Mouse (Mus musculus): ENCODE data around the gene Tbx6. TPM values are rescaled to one million over a fixed set of nuclear protein-coding genes. Genes with fewer than 3 reads are reported as not detected.
A peak's percentile ranks its signal among the peaks of the same experiment; 100 is the strongest.

Tbx6 gene
- total and polyA plus RNA-seq, 2 experiments from 2014 or later = 0.16 to 0.21 TPM

GRCm38 (mm10) chr7:126761529-126762067 lies 19.7 kb upstream of the Tbx6 start:
- no peak for DNase-seq (ENCODE audit: low spot score)
- Histone ChIP-seq H3K27me3 (ENCODE audit: insufficient read depth, low read length) (no peaks in the 10 kb centered on the region), H3K4me3 (ENCODE audit: low read depth, low read length) (no peak overlapping the region), H3K27ac (ENCODE audit: low read depth, low read length) (no peak overlapping the region), H3K9me3 (ENCODE audit: low read length) (no peaks in the 10 kb centered on the region), H3K4me1 (ENCODE audit: insufficient read depth, low read length) (peaks cover 5% of the 10 kb centered on the region; the same call in 1 of the 2 replicates), H3K4me2 (ENCODE audit: low read depth, low read length, poor library complexity, severe bottlenecking) (0 out of 2 replicates have a peak overlapping the region, but pooled peaks have one; percentile 91), H3K9ac (replicated peaks; ENCODE audit: low read length, poor library complexity, severe bottlenecking) (no peak overlapping the region), H3K36me3 (ENCODE audit: insufficient read depth, low read length) (peaks cover 26% of the 10 kb centered on the region)
- no peak for TF ChIP-seq CTCF (IDR thresholded peaks at IDR 0.05)
- WGBS = 73% methylated on average over 6 of the region's 6 CpGs
- no peak for ATAC-seq (ENCODE audit: low FRiP score)

GRCm38 (mm10) chr7:126762471-126763008 lies 18.7 kb upstream of the Tbx6 start:
- Histone ChIP-seq H3K36me3 (ENCODE audit: insufficient read depth, low read length) (peaks cover 33% of the 10 kb centered on the region), H3K27me3 (ENCODE audit: insufficient read depth, low read length) (no peaks in the 10 kb centered on the region), H3K27ac (ENCODE audit: low read depth, low read length) (no peak overlapping the region), H3K4me1 (ENCODE audit: insufficient read depth, low read length) (peaks cover 5% of the 10 kb centered on the region; the same call in 1 of the 2 replicates), H3K9ac (replicated peaks; ENCODE audit: low read length, poor library complexity, severe bottlenecking) (no peak overlapping the region; the same call in 1 of the 2 replicates), H3K4me3 (ENCODE audit: low read depth, low read length) (no peak overlapping the region), H3K9me3 (ENCODE audit: low read length) (no peaks in the 10 kb centered on the region), H3K4me2 (ENCODE audit: low read depth, low read length, poor library complexity, severe bottlenecking) (no peak overlapping the region)
- 77% methylated on average over 17 of the region's 17 CpGs for WGBS
- no peak for ATAC-seq (ENCODE audit: low FRiP score)
- DNase-seq (ENCODE audit: low spot score) = no peak
- TF ChIP-seq CTCF (IDR thresholded peaks at IDR 0.05) = no peak

GRCm38 (mm10) chr7:126765540-126765939 lies 15.7 kb upstream of the Tbx6 start:
- WGBS = 91% methylated on average over 9 of the region's 9 CpGs
- Histone ChIP-seq H3K27me3 (ENCODE audit: insufficient read depth, low read length) (no peaks in the 10 kb centered on the region), H3K4me1 (ENCODE audit: insufficient read depth, low read length) (peaks cover 5% of the 10 kb centered on the region; the same call in 1 of the 2 replicates), H3K27ac (ENCODE audit: low read depth, low read length) (no peak overlapping the region), H3K9me3 (ENCODE audit: low read length) (no peaks in the 10 kb centered on the region), H3K9ac (replicated peaks; ENCODE audit: low read length, poor library complexity, severe bottlenecking) (no peak overlapping the region), H3K4me3 (ENCODE audit: low read depth, low read length) (no peak overlapping the region), H3K36me3 (ENCODE audit: insufficient read depth, low read length) (peaks cover 50% of the 10 kb centered on the region), H3K4me2 (ENCODE audit: low read depth, low read length, poor library complexity, severe bottlenecking) (no peak overlapping the region)
- ATAC-seq (ENCODE audit: low FRiP score) (no peak), DNase-seq (ENCODE audit: low spot score) (no peak)
- no peak for TF ChIP-seq CTCF (IDR thresholded peaks at IDR 0.05)

- ATAC-seq (ENCODE audit: low FRiP score) = no peak
- TF ChIP-seq CTCF (IDR thresholded peaks at IDR 0.05) = no peak
These were observed 15.1 kb upstream of the Tbx6 start, which contains the start of gene Gdpd3 for GRCm38 (mm10) chr7:126766201-126766600. Gene Gdpd3, plus strand, starts transcription at chr7:126766334.

GRCm38 (mm10) chr7:126767001-126767400 lies 14.3 kb upstream of the Tbx6 start:
- no peak overlapping the region for H3K9ac ChIP-seq (replicated peaks; ENCODE audit: low read length, poor library complexity, severe bottlenecking)
- ATAC-seq (ENCODE audit: low FRiP score) (no peak), DNase-seq (ENCODE audit: low spot score) (no peak)
- TF ChIP-seq CTCF (IDR thresholded peaks at IDR 0.05) = no peak
- H3K4me3 ChIP-seq (ENCODE audit: low read depth, low read length) = no peak overlapping the region
- no peak overlapping the region for H3K4me2 ChIP-seq (ENCODE audit: low read depth, low read length, poor library complexity, severe bottlenecking)
- H3K27ac ChIP-seq (ENCODE audit: low read depth, low read length) = no peak overlapping the region
- WGBS = 99% methylated on average over 8 of the region's 8 CpGs
- H3K9me3 ChIP-seq (ENCODE audit: low read length) = no peaks in the 10 kb centered on the region
- H3K27me3 ChIP-seq (ENCODE audit: insufficient read depth, low read length) = no peaks in the 10 kb centered on the region
- H3K36me3 ChIP-seq (ENCODE audit: insufficient read depth, low read length) = peaks cover 55% of the 10 kb centered on the region
- H3K4me1 ChIP-seq (ENCODE audit: insufficient read depth, low read length) = no peaks in the 10 kb centered on the region

More at GRCm38 (mm10) chr7:126766201-126766600, 15.1 kb upstream of the Tbx6 start, which contains the start of gene Gdpd3:
- H3K4me3 ChIP-seq (ENCODE audit: low read depth, low read length) = no peak within 1 kb of the TSS
- H3K36me3 ChIP-seq (ENCODE audit: insufficient read depth, low read length) = peaks cover 55% of the 10 kb centered on the region
- no peak within 1 kb of the TSS for H3K4me2 ChIP-seq (ENCODE audit: low read depth, low read length, poor library complexity, severe bottlenecking)
- H3K27me3 ChIP-seq (ENCODE audit: insufficient read depth, low read length) = no peaks in the 10 kb centered on the region
- peaks cover under 1% of the 10 kb centered on the region; the same call in 1 of the 2 replicates for H3K4me1 ChIP-seq (ENCODE audit: insufficient read depth, low read length)
- H3K9ac ChIP-seq (replicated peaks; ENCODE audit: low read length, poor library complexity, severe bottlenecking) = no peak within 1 kb of the TSS
- H3K27ac ChIP-seq (ENCODE audit: low read depth, low read length) = no peak within 1 kb of the TSS
- WGBS = 91% methylated on average over 16 of the region's 16 CpGs
- DNase-seq (ENCODE audit: low spot score) = no peak
- H3K9me3 ChIP-seq (ENCODE audit: low read length) = no peaks in the 10 kb centered on the region

GRCm38 (mm10) chr7:126770784-126771183 lies 10.5 kb upstream of the Tbx6 start:
- no peaks in the 10 kb centered on the region for H3K9me3 ChIP-seq (ENCODE audit: low read length)
- DNase-seq (ENCODE audit: low spot score) (no peak), ATAC-seq (ENCODE audit: low FRiP score) (no peak)
- TF ChIP-seq CTCF (IDR thresholded peaks at IDR 0.05) = no peak
- H3K4me1 ChIP-seq (ENCODE audit: insufficient read depth, low read length) = no peaks in the 10 kb centered on the region
- no peak overlapping the region for H3K4me3 ChIP-seq (ENCODE audit: low read depth, low read length)
- peaks cover 33% of the 10 kb centered on the region for H3K36me3 ChIP-seq (ENCODE audit: insufficient read depth, low read length)
- no peak overlapping the region for H3K27ac ChIP-seq (ENCODE audit: low read depth, low read length)
- no peak overlapping the region for H3K9ac ChIP-seq (replicated peaks; ENCODE audit: low read length, poor library complexity, severe bottlenecking)
- H3K27me3 ChIP-seq (ENCODE audit: insufficient read depth, low read length) = no peaks in the 10 kb centered on the region
- WGBS = 80% methylated on average over 12 of the region's 12 CpGs
- H3K4me2 ChIP-seq (ENCODE audit: low read depth, low read length, poor library complexity, severe bottlenecking) = no peak overlapping the region

Measured in midbrain, postnatal 0 days (tissue).